Comparison of ENCODE assay signal across 8 mouse cellular contexts in the genomic region with DNA sequence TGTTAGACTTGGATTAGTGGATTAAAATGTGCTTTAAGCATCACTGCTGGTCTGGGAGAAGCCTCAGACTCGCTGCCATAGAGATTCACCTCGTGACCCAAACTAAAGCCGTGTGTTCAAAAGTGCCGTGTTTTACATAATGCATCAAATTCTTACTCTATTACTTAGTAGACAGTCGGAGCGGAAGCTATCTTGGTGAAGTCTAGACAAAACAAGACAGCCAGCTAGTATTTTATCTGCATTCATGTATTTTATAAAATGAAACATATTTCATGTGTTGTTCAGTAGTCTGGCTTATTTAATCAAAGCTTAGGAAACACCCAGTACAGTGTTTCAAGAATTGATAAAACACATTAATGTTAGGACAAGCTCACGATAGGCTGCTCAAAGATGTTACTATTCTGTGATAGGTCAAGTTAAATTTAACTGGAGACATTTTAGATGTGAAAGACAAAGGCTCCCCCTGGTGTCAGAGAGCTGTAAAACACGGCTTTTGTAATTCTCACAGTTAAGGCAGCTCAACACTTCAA. TPM values are rescaled to one million over a fixed set of nuclear protein-coding genes. Genes with fewer than 3 reads are reported as not detected.
DNase-seq lines count a peak whose midpoint lies in the region; ATAC-seq and TF ChIP-seq lines count a peak whose summit lies in the region.

Gene Mttp (minus strand): TSS at position 327 of the 530 bp plus-strand sequence.

- peak; percentile 91 for DNase-seq in adipocyte (ENCODE audit: low spot score)
- peak; percentile 73 to 87 for DNase-seq in cerebellum, postnatal 36 days
- peak; percentile 61 to 63 for DNase-seq in frontal cortex, postnatal 25 days (ENCODE audit: low spot score in 2 of 2)
- DNase-seq in hindbrain, postnatal 0 days (ENCODE audit: low spot score), result peak; percentile 94
- peak; percentile 82 for DNase-seq in left cerebral cortex, adult 18-20 months (ENCODE audit: low spot score in 2 of 2)
- peak; percentile 60 for DNase-seq in retina, postnatal 7 days (ENCODE audit: low read depth, low spot score)
- peak; percentile 58 for DNase-seq in urinary bladder, postnatal 25 days (ENCODE audit: low spot score)

- no peaks in the 10 kb centered on the region for H3K36me3 ChIP-seq in hindbrain, postnatal 0 days (ENCODE audit: insufficient read depth, low read length)
- H3K36me3 ChIP-seq in macrophage (ENCODE audit: inconsistent target), result no peaks in the 10 kb centered on the region

- peak; percentile 80 for TF ChIP-seq CTCF in hindbrain, postnatal 0 days (IDR thresholded peaks at IDR 0.05; ENCODE audit: low read depth)

- no peaks in the 10 kb centered on the region for H3K9me3 ChIP-seq in hindbrain, postnatal 0 days (ENCODE audit: low read length)

- 1% methylated on average over 8 of the region's 8 CpGs for WGBS in hindbrain, postnatal 0 days
- 0% methylated on average over 8 of the region's 8 CpGs for WGBS in macrophage (ENCODE audit: missing documents)

- peak within 1 kb of the TSS; percentile 59 for H3K9ac ChIP-seq in hindbrain, postnatal 0 days (replicated peaks; ENCODE audit: low read length)

- peak within 1 kb of the TSS; percentile 56 for H3K4me3 ChIP-seq in hindbrain, postnatal 0 days (ENCODE audit: low read length)
- H3K4me3 ChIP-seq in macrophage (ENCODE audit: inconsistent target), result peak within 1 kb of the TSS; percentile 60

- no peaks in the 10 kb centered on the region for H3K79me2 ChIP-seq in macrophage (ENCODE audit: inconsistent target)

- peak within 1 kb of the TSS; percentile 65 for H3K4me2 ChIP-seq in hindbrain, postnatal 0 days (ENCODE audit: low read depth, low read length)

- H3K27ac ChIP-seq in hindbrain, postnatal 0 days, result peak within 1 kb of the TSS; percentile 96
- H3K27ac ChIP-seq in macrophage, result peak within 1 kb of the TSS; percentile 81

- H3K27me3 ChIP-seq in hindbrain, postnatal 0 days (ENCODE audit: insufficient read depth, low read length), result no peaks in the 10 kb centered on the region

- H3K4me1 ChIP-seq in hindbrain, postnatal 0 days (ENCODE audit: insufficient read depth, low read length), result peaks cover 4% of the 10 kb centered on the region; the same call in 1 of the 2 replicates

- ATAC-seq in hindbrain, postnatal 0 days, result no peak

RNA-seq across cellular contexts. Expression of gene Mttp, which starts in this region (rescaled TPM):
- total RNA-seq in hindbrain, postnatal 0 days (2014; rRNA removed), result 3.3 and 4.5 TPM in 2 replicates
- 6.3 and 6.6 TPM in 2 replicates for polyA plus RNA-seq in hindbrain, postnatal 0 days (2015; fragmentation: Nextera tagmentation; extraction: Ambion mirVana)
- total RNA-seq in left cerebral cortex, adult 18-20 months (2021), result 1 to 10 TPM; 6.1 to 8.5 TPM
- 1 to 10 TPM in 22 of 26 experiments, under 1 TPM in 4; 0.53 to 5.6 (median 1.7) TPM for total RNA-seq in macrophage (2018; cell fraction: chromatin; rRNA removed)
- total RNA-seq in macrophage (2018; cell fraction: cytosol; rRNA removed), result 1 to 10 TPM in 3 of 26 experiments, under 1 TPM in 23; 0.50 to 1.3 (median 0.84) TPM
- 1 to 10 TPM in 24 of 26 experiments, under 1 TPM in 2; 0.41 to 6.2 (median 1.8) TPM for total RNA-seq in macrophage (2018; cell fraction: nucleus; rRNA removed)
- polyA plus RNA-seq in macrophage (2018), result 0.61 to 1.0 TPM (median 0.72 TPM) in 3 replicates
